Mouse (Mus musculus) embryonic facial prominence, embryonic 15.5 days (tissue): ENCODE measurements at regions not wholly inside any gene's neighbourhood (a gene's known extent, or its start where the extent isn't known, plus 50 kb on each side); places are given as distances from the start of the nearest gene placed in this dataset.

Source experiments
- ATAC-seq: fragments of 200-750 bp; cut with Nextera tagmentation; 2 replicates; pipeline ENCODE4 v1.8.0; 2017; ENCODE audit warnings: low read depth, moderate TSS enrichment; ENCODE audit not compliant: insufficient number of reproducible peaks, low FRiP score, low TSS enrichment
- H3K27ac ChIP-seq: fragments of 300-500 bp; sonication (generic); replicated peaks from 2 replicates; pipeline ENCODE4 v1.5.1; 2015; ENCODE audit warnings: mild to moderate bottlenecking, inconsistent platforms
- H3K27me3 ChIP-seq: fragments of 300-500 bp; sonication (generic); 2 replicates; pipeline ENCODE4 v1.6.1; 2015; ENCODE audit warnings: inconsistent platforms
- H3K36me3 ChIP-seq: fragments of 300-500 bp; sonication (generic); 2 replicates; pipeline ENCODE4 v1.6.1; 2015; ENCODE audit warnings: mild to moderate bottlenecking, inconsistent platforms
- H3K4me1 ChIP-seq: fragments of 300-500 bp; sonication (generic); 2 replicates; pipeline ENCODE4 v1.6.1; 2015; ENCODE audit warnings: inconsistent platforms
- H3K4me2 ChIP-seq: fragments of 300-500 bp; sonication (generic); replicated peaks from 2 replicates; pipeline ENCODE4 v1.6.1; 2015; ENCODE audit warnings: mild to moderate bottlenecking, inconsistent platforms
- H3K4me3 ChIP-seq: fragments of 300-500 bp; sonication (generic); replicated peaks from 2 replicates; pipeline ENCODE4 v1.5.1; 2015; ENCODE audit warnings: mild to moderate bottlenecking, inconsistent platforms
- H3K9ac ChIP-seq: fragments of 300-500 bp; sonication (generic); 2 replicates; pipeline ENCODE4 v1.6.1; 2015; ENCODE audit warnings: inconsistent platforms
- H3K9me3 ChIP-seq: fragments of 300-500 bp; sonication (generic); replicated peaks from 2 replicates; pipeline ENCODE4 v1.6.1; 2016; ENCODE audit warnings: inconsistent platforms
- WGBS: fragments of 180-500 bp; shearing (Covaris S2); methylation state at CpG from one replicate; pipeline ENCODE4 v1.1.7; 2015; 5-methylcytosine and 5-hydroxymethylcytosine counted together

DNA sequence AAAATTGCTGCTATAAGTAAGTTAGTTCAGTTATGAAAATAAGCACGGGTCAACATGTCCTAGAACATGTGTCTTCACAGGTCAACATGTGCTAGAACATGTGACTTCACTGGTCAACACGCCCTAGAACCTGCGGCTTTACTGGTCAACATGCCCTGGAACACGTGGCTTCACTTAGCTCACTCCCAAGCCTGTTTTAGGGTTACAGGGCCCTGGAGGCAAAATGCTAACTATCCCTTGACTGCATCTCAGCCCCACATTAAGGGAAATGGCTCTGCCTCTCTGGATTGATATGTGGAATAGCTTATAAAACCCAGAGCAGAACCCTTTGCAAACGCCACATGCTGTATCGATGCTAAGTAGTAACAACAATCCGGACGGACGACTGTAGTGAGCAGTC lies 67.8 kb downstream of the Nkx6-1 start:
- H3K4me2 ChIP-seq, result no peak overlapping the region
- H3K27ac ChIP-seq, result no peak overlapping the region
- H3K4me3 ChIP-seq, result no peak overlapping the region
- no peak for ATAC-seq
- whole genome bisulfite sequencing, result 83% methylated on average over 9 of the region's 9 CpGs
- H3K27me3 ChIP-seq, result no peaks in the 10 kb centered on the region
- no peaks in the 10 kb centered on the region for H3K36me3 ChIP-seq
- H3K4me1 ChIP-seq, result no peaks in the 10 kb centered on the region
- H3K9me3 ChIP-seq, result no peaks in the 10 kb centered on the region
- no peak overlapping the region for H3K9ac ChIP-seq

DNA sequence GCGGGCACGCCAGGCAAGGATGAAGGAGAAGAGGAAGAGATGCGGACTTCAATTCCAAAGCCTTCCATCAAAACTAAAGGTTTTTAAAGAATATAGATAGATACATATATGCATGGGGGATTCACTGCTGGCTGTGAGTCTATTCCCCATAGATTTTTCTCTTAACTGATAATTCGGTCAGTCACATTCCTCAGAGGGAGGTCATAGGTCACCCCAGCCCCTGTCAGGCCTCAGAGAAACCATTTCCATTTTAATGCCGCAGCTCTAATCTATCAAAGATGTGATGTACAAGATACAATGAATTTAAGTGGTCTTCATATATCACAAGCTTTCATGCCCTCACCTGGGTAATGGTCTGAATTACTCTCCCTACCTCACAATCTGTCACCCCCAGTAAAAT lies 73.6 kb downstream of the Nkx6-1 start:
- no peak overlapping the region for H3K4me2 ChIP-seq
- H3K4me3 ChIP-seq, result no peak overlapping the region
- no peak for ATAC-seq
- no peaks in the 10 kb centered on the region for H3K4me1 ChIP-seq
- 69% methylated on average over 5 of the region's 5 CpGs for WGBS
- no peaks in the 10 kb centered on the region for H3K9me3 ChIP-seq
- H3K27me3 ChIP-seq, result no peaks in the 10 kb centered on the region
- H3K36me3 ChIP-seq, result no peaks in the 10 kb centered on the region
- H3K27ac ChIP-seq, result no peak overlapping the region
- no peak overlapping the region for H3K9ac ChIP-seq

DNA sequence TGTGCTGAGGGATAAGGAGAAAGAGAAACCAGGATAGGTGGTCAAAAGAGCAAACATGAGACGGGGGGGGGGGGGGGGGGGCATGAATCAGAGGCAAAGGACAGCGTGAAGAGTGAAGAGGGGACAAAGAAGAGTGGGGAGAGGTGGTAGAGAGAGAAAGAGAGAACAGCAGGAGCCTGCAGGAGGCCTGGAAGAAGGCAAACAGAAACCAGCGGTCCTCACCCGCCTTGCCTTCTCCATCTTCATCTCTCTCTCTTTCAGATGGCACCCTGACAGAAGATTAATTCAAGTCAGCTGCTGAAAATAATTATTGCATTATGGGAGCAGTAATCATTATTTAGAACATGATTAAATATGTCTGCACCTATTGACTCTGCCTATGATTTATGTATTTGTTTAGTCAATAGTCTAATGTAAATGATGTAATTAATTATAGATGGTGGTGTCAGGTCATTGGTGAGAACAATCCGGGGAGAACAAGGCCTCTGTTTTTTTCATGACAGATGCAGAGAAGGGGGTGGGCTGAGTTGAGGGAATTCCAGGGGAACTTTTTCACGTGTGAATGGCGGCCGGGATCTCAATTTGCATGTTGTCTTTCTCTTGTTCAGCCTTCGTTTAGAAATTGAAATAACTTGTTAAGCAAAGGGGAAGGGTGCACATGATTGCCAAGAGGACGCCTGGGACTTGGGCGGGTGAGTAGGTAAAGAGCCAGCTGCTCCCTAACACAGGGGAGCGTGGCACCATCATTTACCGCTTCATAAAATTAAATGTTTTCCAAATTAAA lies 74.3 kb downstream of the Nkx6-1 start:
- Histone ChIP-seq H3K9me3 (no peaks in the 10 kb centered on the region), H3K36me3 (no peaks in the 10 kb centered on the region), H3K4me3 (no peak overlapping the region), H3K4me1 (no peaks in the 10 kb centered on the region), H3K27me3 (no peaks in the 10 kb centered on the region), H3K27ac (no peak overlapping the region), H3K4me2 (no peak overlapping the region), H3K9ac (no peak overlapping the region)
- 56% methylated on average over 12 of the region's 13 CpGs for WGBS
- ATAC-seq, result no peak

DNA sequence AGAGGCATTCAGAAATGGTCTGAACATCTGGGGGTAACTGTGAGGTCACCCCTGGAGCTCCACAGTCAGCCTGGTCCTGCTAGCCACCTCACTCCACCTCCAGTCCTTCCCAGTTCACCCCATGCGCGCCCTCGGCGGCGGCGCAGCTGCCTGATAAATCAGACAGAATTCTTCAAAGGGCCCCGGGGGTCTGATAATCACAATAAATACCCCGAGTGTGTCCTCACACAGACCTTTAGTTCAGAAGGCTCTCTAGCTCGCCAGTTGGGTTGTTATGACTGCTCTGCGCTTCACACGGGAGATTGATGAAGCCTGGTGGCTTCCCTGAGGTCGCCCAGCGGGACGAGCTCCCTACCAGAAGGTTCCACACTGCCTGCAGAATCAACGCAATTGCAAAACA lies 91.8 kb downstream of the Nkx6-1 start:
- Histone ChIP-seq H3K36me3 (no peaks in the 10 kb centered on the region), H3K9ac (no peak overlapping the region), H3K4me1 (no peaks in the 10 kb centered on the region), H3K4me3 (no peak overlapping the region), H3K27ac (no peak overlapping the region), H3K9me3 (no peaks in the 10 kb centered on the region), H3K4me2 (no peak overlapping the region), H3K27me3 (peaks cover 6% of the 10 kb centered on the region; the same call in 1 of the 2 replicates)
- no peak for ATAC-seq
- 82% methylated on average over 15 of the region's 15 CpGs for WGBS

- Histone ChIP-seq H3K27me3 (no peaks in the 10 kb centered on the region), H3K27ac (no peak overlapping the region), H3K4me2 (no peak overlapping the region), H3K4me1 (no peaks in the 10 kb centered on the region), H3K36me3 (no peaks in the 10 kb centered on the region), H3K9ac (no peak overlapping the region), H3K9me3 (no peaks in the 10 kb centered on the region), H3K4me3 (no peak overlapping the region)
- no peak for ATAC-seq
- 27% methylated on average over 7 of the region's 7 CpGs for WGBS
These were observed 99.0 kb downstream of the Nkx6-1 start for GRCm38 (mm10) chr5:101565770-101566169.

GRCm38 (mm10) chr5:101560366-101560765 lies 104.4 kb downstream of the Nkx6-1 start:
- ATAC-seq, result no peak
- no peak overlapping the region for H3K9ac ChIP-seq
- no peaks in the 10 kb centered on the region for H3K27me3 ChIP-seq
- H3K4me3 ChIP-seq, result no peak overlapping the region
- no peaks in the 10 kb centered on the region for H3K9me3 ChIP-seq
- no peaks in the 10 kb centered on the region for H3K36me3 ChIP-seq
- no peak overlapping the region for H3K4me2 ChIP-seq
- H3K27ac ChIP-seq, result no peak overlapping the region
- no peaks in the 10 kb centered on the region for H3K4me1 ChIP-seq

- H3K27me3 ChIP-seq, result no peaks in the 10 kb centered on the region
- no peaks in the 10 kb centered on the region for H3K9me3 ChIP-seq
- H3K4me2 ChIP-seq, result no peak overlapping the region
- ATAC-seq, result no peak; the same call in 1 of the 2 replicates
- H3K4me3 ChIP-seq, result no peak overlapping the region
- no peak overlapping the region for H3K27ac ChIP-seq
- 57% methylated on average over 13 of the region's 13 CpGs for WGBS
- no peak overlapping the region for H3K9ac ChIP-seq
- no peaks in the 10 kb centered on the region for H3K4me1 ChIP-seq
- no peaks in the 10 kb centered on the region for H3K36me3 ChIP-seq
These were observed 106.4 kb downstream of the Nkx6-1 start for GRCm38 (mm10) chr5:101558279-101558987.

GRCm38 (mm10) chr5:101557156-101557555 lies 107.6 kb downstream of the Nkx6-1 start:
- Histone ChIP-seq H3K36me3 (no peaks in the 10 kb centered on the region), H3K4me1 (no peaks in the 10 kb centered on the region), H3K9ac (no peak overlapping the region), H3K27me3 (no peaks in the 10 kb centered on the region), H3K27ac (no peak overlapping the region), H3K4me2 (no peak overlapping the region), H3K9me3 (no peaks in the 10 kb centered on the region), H3K4me3 (no peak overlapping the region)
- 73% methylated on average over 3 of the region's 3 CpGs for whole genome bisulfite sequencing
- ATAC-seq, result no peak

DNA sequence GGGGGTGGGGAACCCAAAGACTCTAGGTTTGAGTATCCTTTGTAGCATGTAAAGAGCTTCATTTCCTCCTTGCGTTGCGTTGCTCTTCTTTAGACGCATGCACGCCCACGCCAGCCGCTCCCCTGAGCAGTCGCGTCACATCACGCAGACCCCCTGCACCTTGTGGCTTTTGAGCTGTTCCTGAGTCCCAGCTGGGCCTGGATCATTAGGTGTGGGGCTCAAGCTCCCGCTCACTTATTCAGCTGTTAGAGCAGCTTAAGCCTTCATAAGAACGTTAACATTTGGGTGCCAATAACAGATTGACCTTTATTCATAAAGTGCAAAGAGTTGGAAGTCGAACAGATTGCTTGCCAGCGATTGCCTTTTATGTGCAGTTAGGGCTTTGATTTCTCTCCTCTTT lies 121.5 kb downstream of the Nkx6-1 start:
- peaks cover 7% of the 10 kb centered on the region; the same call in 1 of the 2 replicates for H3K4me1 ChIP-seq
- no peaks in the 10 kb centered on the region for H3K9me3 ChIP-seq
- no peak for ATAC-seq
- H3K27ac ChIP-seq, result no peak overlapping the region
- WGBS, result 21% methylated on average over 13 of the region's 13 CpGs
- H3K4me3 ChIP-seq, result no peak overlapping the region
- no peaks in the 10 kb centered on the region for H3K36me3 ChIP-seq
- H3K27me3 ChIP-seq, result peaks cover 55% of the 10 kb centered on the region
- no peak overlapping the region for H3K4me2 ChIP-seq
- H3K9ac ChIP-seq, result no peak overlapping the region

- no peak overlapping the region for H3K27ac ChIP-seq
- 52% methylated on average over 1 of the region's 1 CpGs for WGBS
- no peak overlapping the region for H3K4me2 ChIP-seq
- no peaks in the 10 kb centered on the region for H3K36me3 ChIP-seq
- H3K4me1 ChIP-seq, result peaks cover 17% of the 10 kb centered on the region; the same call in 1 of the 2 replicates
- no peak for ATAC-seq
- no peaks in the 10 kb centered on the region for H3K9me3 ChIP-seq
- no peak overlapping the region for H3K9ac ChIP-seq
- H3K4me3 ChIP-seq, result no peak overlapping the region
- peaks cover 70% of the 10 kb centered on the region for H3K27me3 ChIP-seq
These were observed 125.0 kb downstream of the Nkx6-1 start for GRCm38 (mm10) chr5:101539818-101540217.

- no peak for ATAC-seq
- peak overlapping the region; percentile 18 for H3K4me2 ChIP-seq
- WGBS, result 5% methylated on average over 10 of the region's 10 CpGs
- H3K4me1 ChIP-seq, result peaks cover 17% of the 10 kb centered on the region; the same call in 1 of the 2 replicates
- no peak overlapping the region for H3K27ac ChIP-seq
- H3K9me3 ChIP-seq, result no peaks in the 10 kb centered on the region
- no peaks in the 10 kb centered on the region for H3K36me3 ChIP-seq
- peaks cover 66% of the 10 kb centered on the region for H3K27me3 ChIP-seq
- H3K4me3 ChIP-seq, result no peak overlapping the region
- no peak overlapping the region for H3K9ac ChIP-seq
These were observed 125.6 kb downstream of the Nkx6-1 start for GRCm38 (mm10) chr5:101539254-101539549.
